Mouse (Mus musculus) midbrain, embryonic 10.5 days (tissue): ENCODE measurements at regions not wholly inside any gene's neighbourhood (a gene's known extent, or its start where the extent isn't known, plus 50 kb on each side); places are given as distances from the start of the nearest gene placed in this dataset.
A peak's percentile ranks its signal among the peaks of the same experiment; 100 is the strongest.

Source experiments
- DNase-seq: peaks from one replicate; pipeline ENCODE4 v3.0.0-alpha.2; 2017; ENCODE audit warnings: low spot score
- H3K27ac ChIP-seq: fragments of 300-500 bp; sonication (generic); replicated peaks from 2 replicates; pipeline ENCODE4 v1.5.1; 2016; ENCODE audit warnings: mild to moderate bottlenecking
- H3K27me3 ChIP-seq: fragments of 300-500 bp; sonication (generic); 2 replicates; pipeline ENCODE4 v1.6.1; 2016; ENCODE audit warnings: low read depth, mild to moderate bottlenecking; ENCODE audit not compliant: poor library complexity, severe bottlenecking
- H3K36me3 ChIP-seq: fragments of 300-500 bp; sonication (generic); 2 replicates; pipeline ENCODE4 v1.6.1; 2016; ENCODE audit warnings: mild to moderate bottlenecking, moderate library complexity
- H3K4me1 ChIP-seq: fragments of 300-500 bp; sonication (generic); 2 replicates; pipeline ENCODE4 v1.6.1; 2016
- H3K4me3 ChIP-seq: fragments of 300-500 bp; sonication (generic); 2 replicates; pipeline ENCODE4 v1.5.1; 2016; ENCODE audit warnings: mild to moderate bottlenecking, moderate library complexity
- H3K9me3 ChIP-seq: fragments of 300-500 bp; sonication (generic); replicated peaks from 2 replicates; pipeline ENCODE4 v1.6.1; 2016; ENCODE audit warnings: mild to moderate bottlenecking
- WGBS: fragments of 180-500 bp; shearing (Covaris S2); methylation state at CpG from one replicate; pipeline ENCODE4 v1.1.7; 2016; 5-methylcytosine and 5-hydroxymethylcytosine counted together

GRCm38 (mm10) chr3:21325329-21325896 lies 751.0 kb upstream of the Tbl1xr1 start:
- H3K4me1 ChIP-seq: no peaks in the 10 kb centered on the region
- H3K27me3 ChIP-seq: no peaks in the 10 kb centered on the region
- no peak for DNase-seq
- H3K4me3 ChIP-seq: no peak overlapping the region
- H3K36me3 ChIP-seq: no peaks in the 10 kb centered on the region
- 69% methylated on average over 4 of the region's 4 CpGs for WGBS
- no peaks in the 10 kb centered on the region for H3K9me3 ChIP-seq
- H3K27ac ChIP-seq: no peak overlapping the region

DNA sequence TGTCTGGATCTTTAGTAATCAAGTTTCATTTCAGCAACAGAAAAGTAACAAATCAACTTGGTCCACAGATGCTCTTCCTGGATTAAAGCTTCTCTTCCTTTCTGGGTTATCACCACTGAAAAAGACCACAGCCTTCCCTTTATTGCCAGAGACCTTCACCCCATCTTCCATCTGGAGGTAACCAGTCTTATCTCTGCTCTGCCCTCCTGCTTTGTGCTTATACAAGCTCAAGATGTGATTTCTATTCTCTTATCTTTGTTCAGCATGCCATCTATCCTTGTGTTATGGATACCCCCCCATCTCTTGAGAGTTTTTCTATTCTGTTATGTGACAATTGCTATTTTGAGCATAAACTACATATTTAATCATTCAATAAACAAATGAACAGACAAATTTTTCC lies 734.5 kb upstream of the Tbl1xr1 start:
- Histone ChIP-seq H3K4me1 (no peaks in the 10 kb centered on the region), H3K27ac (no peak overlapping the region), H3K27me3 (no peaks in the 10 kb centered on the region), H3K4me3 (no peak overlapping the region), H3K36me3 (no peaks in the 10 kb centered on the region), H3K9me3 (no peaks in the 10 kb centered on the region)
- no peak for DNase-seq

GRCm38 (mm10) chr3:21343095-21343494 lies 733.4 kb upstream of the Tbl1xr1 start:
- H3K4me1 ChIP-seq: no peaks in the 10 kb centered on the region
- 97% methylated on average over 1 of the region's 1 CpGs for WGBS
- H3K36me3 ChIP-seq: no peaks in the 10 kb centered on the region
- H3K27me3 ChIP-seq: no peaks in the 10 kb centered on the region
- no peak overlapping the region for H3K4me3 ChIP-seq
- DNase-seq: no peak
- H3K27ac ChIP-seq: no peak overlapping the region
- H3K9me3 ChIP-seq: no peaks in the 10 kb centered on the region

DNA sequence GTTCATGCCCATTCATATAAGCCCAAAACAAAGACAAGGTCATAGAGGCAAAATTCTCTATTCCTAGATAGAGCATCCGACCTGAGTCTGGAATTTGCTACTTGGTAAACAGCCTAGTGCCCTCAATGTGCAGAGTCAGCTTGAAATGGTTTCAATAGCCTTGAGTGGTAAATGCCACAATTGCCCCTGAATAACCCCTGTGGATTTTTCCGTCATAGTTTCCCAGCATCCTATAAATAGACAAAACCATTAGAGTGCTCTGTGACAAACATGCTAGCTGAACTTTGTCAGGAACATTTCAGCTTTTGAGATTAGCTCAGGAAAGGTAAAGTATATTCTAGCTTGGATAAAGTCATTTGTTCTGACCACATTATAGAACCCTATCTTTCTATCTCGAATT lies 727.0 kb upstream of the Tbl1xr1 start:
- no peak for DNase-seq
- WGBS: 87% methylated on average over 3 of the region's 3 CpGs
- H3K27me3 ChIP-seq: no peaks in the 10 kb centered on the region
- no peaks in the 10 kb centered on the region for H3K9me3 ChIP-seq
- H3K4me1 ChIP-seq: no peaks in the 10 kb centered on the region
- no peak overlapping the region for H3K4me3 ChIP-seq
- no peak overlapping the region for H3K27ac ChIP-seq
- H3K36me3 ChIP-seq: no peaks in the 10 kb centered on the region

- no peak overlapping the region for H3K4me3 ChIP-seq
- no peak for DNase-seq
- no peaks in the 10 kb centered on the region for H3K27me3 ChIP-seq
- H3K27ac ChIP-seq: no peak overlapping the region
- H3K36me3 ChIP-seq: no peaks in the 10 kb centered on the region
- no peaks in the 10 kb centered on the region for H3K9me3 ChIP-seq
- no peaks in the 10 kb centered on the region for H3K4me1 ChIP-seq
- WGBS: 89% methylated on average over 3 of the region's 3 CpGs
Observed at GRCm38 (mm10) chr3:21356150-21356549, 720.3 kb upstream of the Tbl1xr1 start.

- DNase-seq: no peak
- Histone ChIP-seq H3K27ac (no peak overlapping the region), H3K4me3 (no peak overlapping the region), H3K36me3 (no peaks in the 10 kb centered on the region), H3K4me1 (no peaks in the 10 kb centered on the region), H3K9me3 (no peaks in the 10 kb centered on the region), H3K27me3 (no peaks in the 10 kb centered on the region)
- 84% methylated on average over 6 of the region's 6 CpGs for WGBS
Observed at GRCm38 (mm10) chr3:21356831-21357712, 719.4 kb upstream of the Tbl1xr1 start.

DNA sequence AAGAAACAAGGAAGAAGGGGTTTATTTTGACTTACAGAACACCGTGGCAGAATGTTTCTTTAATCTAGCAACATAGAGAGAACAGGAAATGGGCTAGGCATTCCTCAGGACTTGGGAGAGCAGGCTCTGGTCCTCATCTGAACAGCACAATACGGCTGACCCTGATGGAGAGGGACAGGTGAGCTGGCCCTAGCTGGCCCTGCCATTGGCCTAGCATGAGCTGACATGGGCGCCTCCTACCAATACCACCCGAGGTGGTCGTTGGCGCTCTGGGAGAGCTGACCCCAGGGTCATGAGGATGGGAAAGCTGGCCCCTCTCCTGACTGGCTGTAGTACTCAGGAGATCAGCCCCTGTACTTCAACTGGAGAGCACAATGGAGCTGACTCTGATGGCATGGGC lies 718.4 kb upstream of the Tbl1xr1 start:
- 89% methylated on average over 6 of the region's 6 CpGs for WGBS

DNA sequence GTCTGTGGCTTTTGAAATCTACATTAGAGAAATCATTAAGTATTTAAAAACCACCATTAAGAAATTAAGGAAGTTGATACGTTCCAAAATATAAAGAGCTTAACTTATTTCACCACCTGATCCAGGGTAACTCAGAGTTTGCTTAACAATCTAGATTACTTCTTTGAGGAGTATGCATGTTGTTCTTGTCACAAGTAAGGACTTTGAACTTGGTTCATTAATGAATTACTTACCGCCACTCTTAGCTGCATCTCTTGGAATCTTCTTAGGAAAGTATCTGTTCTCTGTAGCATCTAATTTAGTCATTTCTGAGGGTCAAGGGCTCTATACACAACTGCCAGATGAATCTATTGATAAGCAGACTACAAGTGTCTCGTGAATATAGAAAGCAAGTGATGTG lies 715.4 kb upstream of the Tbl1xr1 start:
- Histone ChIP-seq H3K4me3 (no peak overlapping the region), H3K36me3 (no peaks in the 10 kb centered on the region), H3K27ac (no peak overlapping the region), H3K9me3 (no peaks in the 10 kb centered on the region), H3K27me3 (no peaks in the 10 kb centered on the region), H3K4me1 (no peaks in the 10 kb centered on the region)
- whole genome bisulfite sequencing: 89% methylated on average over 3 of the region's 3 CpGs
- no peak for DNase-seq

More for the DNA sequence above, 718.4 kb upstream of the Tbl1xr1 start:
- Histone ChIP-seq H3K9me3 (no peaks in the 10 kb centered on the region), H3K27ac (peak overlapping the region; percentile 28; the same call in 1 of the 2 replicates), H3K4me1 (no peaks in the 10 kb centered on the region), H3K4me3 (no peak overlapping the region), H3K36me3 (no peaks in the 10 kb centered on the region), H3K27me3 (no peaks in the 10 kb centered on the region)
- no peak for DNase-seq

GRCm38 (mm10) chr3:21379816-21380215 lies 696.6 kb upstream of the Tbl1xr1 start:
- no peaks in the 10 kb centered on the region; the same call in 1 of the 2 replicates for H3K9me3 ChIP-seq
- 93% methylated on average over 2 of the region's 2 CpGs for WGBS
- H3K27ac ChIP-seq: no peak overlapping the region
- H3K36me3 ChIP-seq: no peaks in the 10 kb centered on the region
- no peaks in the 10 kb centered on the region for H3K4me1 ChIP-seq
- H3K4me3 ChIP-seq: no peak overlapping the region
- no peak for DNase-seq
- no peaks in the 10 kb centered on the region for H3K27me3 ChIP-seq

- H3K36me3 ChIP-seq: no peaks in the 10 kb centered on the region
- no peak overlapping the region for H3K4me3 ChIP-seq
- no peaks in the 10 kb centered on the region; the same call in 1 of the 2 replicates for H3K9me3 ChIP-seq
- 63% methylated on average over 3 of the region's 3 CpGs for WGBS
- DNase-seq: no peak
- H3K4me1 ChIP-seq: no peaks in the 10 kb centered on the region
- H3K27me3 ChIP-seq: no peaks in the 10 kb centered on the region
- no peak overlapping the region for H3K27ac ChIP-seq
Observed at GRCm38 (mm10) chr3:21381072-21381471, 695.4 kb upstream of the Tbl1xr1 start.

GRCm38 (mm10) chr3:21403551-21403950 lies 672.9 kb upstream of the Tbl1xr1 start:
- DNase-seq: no peak
- no peaks in the 10 kb centered on the region for H3K4me1 ChIP-seq
- H3K4me3 ChIP-seq: no peak overlapping the region
- 89% methylated on average over 2 of the region's 2 CpGs for WGBS
- H3K9me3 ChIP-seq: no peaks in the 10 kb centered on the region
- H3K27me3 ChIP-seq: no peaks in the 10 kb centered on the region
- H3K36me3 ChIP-seq: no peaks in the 10 kb centered on the region
- no peak overlapping the region for H3K27ac ChIP-seq

GRCm38 (mm10) chr3:21404058-21404457 lies 672.4 kb upstream of the Tbl1xr1 start:
- Histone ChIP-seq H3K9me3 (no peaks in the 10 kb centered on the region), H3K27ac (no peak overlapping the region), H3K36me3 (no peaks in the 10 kb centered on the region), H3K4me1 (no peaks in the 10 kb centered on the region), H3K4me3 (no peak overlapping the region), H3K27me3 (no peaks in the 10 kb centered on the region)
- no peak for DNase-seq
- 81% methylated on average over 3 of the region's 3 CpGs for WGBS

- WGBS: 90% methylated on average over 5 of the region's 5 CpGs
- DNase-seq: no peak
- no peaks in the 10 kb centered on the region for H3K9me3 ChIP-seq
- H3K36me3 ChIP-seq: no peaks in the 10 kb centered on the region
- H3K27me3 ChIP-seq: no peaks in the 10 kb centered on the region
- H3K4me1 ChIP-seq: no peaks in the 10 kb centered on the region
- H3K4me3 ChIP-seq: no peak overlapping the region
- no peak overlapping the region for H3K27ac ChIP-seq
Observed at GRCm38 (mm10) chr3:21407077-21407476, 669.4 kb upstream of the Tbl1xr1 start.
